In genomic region chr11:43696623-43697022, GRCm38 (mm10) we compare ENCODE assay signal across 18 mouse cellular contexts.
"Had no signal": no experiment of that assay in that cellular context is flagged by ENCODE, and none has a peak within 500 bp of the region (broad histone marks: within the 10 kb centered on the region; RNA-seq: fewer than 3 reads in every experiment).

No protein-coding gene starts in this region.

- H3K4me3 ChIP-seq: midbrain, embryonic 10.5 days; midbrain, embryonic 12.5 days; myocyte; neural tube, embryonic 13.5 days; neural tube, embryonic 15.5 days had no signal

- H3K4me2 ChIP-seq: lung, embryonic 14.5 days; midbrain, embryonic 12.5 days; neural tube, embryonic 13.5 days; neural tube, embryonic 15.5 days had no signal

- H3K4me1 ChIP-seq: midbrain, embryonic 12.5 days; neural tube, embryonic 15.5 days had no signal

- H3K9ac ChIP-seq: lung, embryonic 14.5 days; midbrain, embryonic 12.5 days; neural tube, embryonic 13.5 days; neural tube, embryonic 15.5 days had no signal

- H3K27ac ChIP-seq: midbrain, embryonic 10.5 days; midbrain, embryonic 12.5 days; neural tube, embryonic 13.5 days; neural tube, embryonic 15.5 days had no signal

- DNase-seq: lung, embryonic 14.5 days; lung, postnatal 10 days; lung, postnatal 4 days; midbrain, embryonic 14.5 days; retina, postnatal 1 day; right cerebral cortex, adult 18-20 months; right cerebral cortex, postnatal 25 days; right cerebral cortex, postnatal 4 days; spleen, adult 18-20 months; thymus, adult 18-20 months; thymus, postnatal 14 days; thymus, postnatal 36 days had no signal

- ATAC-seq: midbrain, embryonic 16.5 days had no signal

- H3K9me3 ChIP-seq: midbrain, embryonic 10.5 days; midbrain, embryonic 12.5 days; neural tube, embryonic 13.5 days; neural tube, embryonic 15.5 days had no signal

- H3K27me3 ChIP-seq: midbrain, embryonic 12.5 days; neural tube, embryonic 13.5 days; neural tube, embryonic 15.5 days had no signal
